Mouse (Mus musculus): ENCODE data around the gene Lrrc3c. TPM values are rescaled to one million over a fixed set of nuclear protein-coding genes. Genes with fewer than 3 reads are reported as not detected.

The Lrrc3c gene
- polyA plus RNA-seq, 1 experiment from 2014 or later, result not detected

DNA sequence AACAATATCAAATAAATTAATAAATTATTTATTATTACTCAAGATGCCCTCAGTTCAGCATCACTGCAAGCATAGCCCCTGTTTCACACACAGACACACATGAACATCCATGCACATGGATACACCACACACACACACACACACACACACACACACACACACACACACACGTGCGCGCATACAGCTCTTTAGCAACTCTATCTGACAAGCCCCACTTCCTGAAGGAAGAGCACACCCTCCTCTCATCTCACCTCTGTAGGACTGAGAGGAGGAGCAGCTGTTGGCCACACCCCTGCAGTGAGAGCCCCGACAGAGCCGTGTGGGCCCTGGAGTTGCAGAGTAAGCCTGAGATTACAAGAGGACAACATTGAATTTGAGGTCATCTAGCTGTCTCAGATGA, 42.0 kb downstream of the Lrrc3c start:
- Histone ChIP-seq H3K36me3 (no peaks in the 10 kb centered on the region), H3K27me3 (replicated peaks) (peaks cover 24% of the 10 kb centered on the region; the same call in 1 of the 2 replicates), H3K9me3 (replicated peaks) (no peaks in the 10 kb centered on the region), H3K4me2 (no peak overlapping the region), H3K4me1 (no peaks in the 10 kb centered on the region), H3K4me3 (no peak overlapping the region), H3K9ac (no peak overlapping the region), H3K27ac (no peak overlapping the region)
- WGBS (ENCODE audit: insufficient replicate concordance), result 33% methylated on average over 5 of the region's 5 CpGs
- ATAC-seq, result no peak

- H3K4me3 ChIP-seq, result no peak overlapping the region
- ATAC-seq, result no peak
- H3K27me3 ChIP-seq (replicated peaks), result peaks cover 44% of the 10 kb centered on the region
- H3K4me2 ChIP-seq, result no peak overlapping the region
- no peaks in the 10 kb centered on the region for H3K9me3 ChIP-seq (replicated peaks)
- H3K27ac ChIP-seq, result no peak overlapping the region
- no peak overlapping the region for H3K9ac ChIP-seq
- 60% methylated on average over 3 of the region's 3 CpGs for WGBS (ENCODE audit: insufficient replicate concordance)
- H3K36me3 ChIP-seq, result no peaks in the 10 kb centered on the region
- no peaks in the 10 kb centered on the region for H3K4me1 ChIP-seq
Measured at GRCm38 (mm10) chr11:98644757-98645156, 46.7 kb downstream of the Lrrc3c start.

GRCm38 (mm10) chr11:98645946-98646345, 47.9 kb downstream of the Lrrc3c start:
- 51% methylated on average over 2 of the region's 2 CpGs for WGBS (ENCODE audit: insufficient replicate concordance)
- Histone ChIP-seq H3K27me3 (replicated peaks) (peaks cover 45% of the 10 kb centered on the region), H3K9ac (no peak overlapping the region), H3K4me3 (no peak overlapping the region), H3K9me3 (replicated peaks) (no peaks in the 10 kb centered on the region), H3K36me3 (no peaks in the 10 kb centered on the region), H3K4me2 (no peak overlapping the region), H3K27ac (no peak overlapping the region), H3K4me1 (no peaks in the 10 kb centered on the region)
- ATAC-seq, result no peak

DNA sequence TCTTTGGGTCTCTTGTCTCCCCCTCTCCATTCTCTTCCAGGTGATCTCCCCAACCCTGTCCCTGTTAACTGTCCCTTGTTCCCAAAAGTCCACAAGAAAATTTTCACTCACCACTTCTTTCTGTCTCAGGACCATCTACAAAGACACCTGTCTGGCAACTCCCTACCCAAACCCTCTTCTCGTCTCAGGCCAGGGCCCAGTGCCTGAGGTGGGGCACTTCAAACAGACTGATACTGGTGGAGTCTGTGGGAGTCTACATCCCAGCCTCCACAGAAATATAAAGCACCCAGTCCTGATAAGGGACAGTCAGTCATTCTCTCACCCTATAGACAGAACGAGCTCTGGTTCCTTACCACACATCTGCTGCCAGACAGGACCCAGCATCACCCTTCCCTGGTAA, 48.4 kb downstream of the Lrrc3c start, which contains the start of gene Gsdma2:
Gene Gsdma2 (plus strand): TSS at position 301 of the 400 bp plus-strand sequence.
- H3K4me2 ChIP-seq, result no peak within 1 kb of the TSS
- no peaks in the 10 kb centered on the region for H3K9me3 ChIP-seq (replicated peaks)
- H3K27ac ChIP-seq, result no peak within 1 kb of the TSS
- WGBS (ENCODE audit: insufficient replicate concordance), result 27% methylated on average over 2 of the region's 2 CpGs
- no peak within 1 kb of the TSS for H3K4me3 ChIP-seq
- no peaks in the 10 kb centered on the region for H3K36me3 ChIP-seq
- no peaks in the 10 kb centered on the region for H3K4me1 ChIP-seq
- ATAC-seq, result no peak
- H3K27me3 ChIP-seq (replicated peaks), result peaks cover 40% of the 10 kb centered on the region
- no peak within 1 kb of the TSS for H3K9ac ChIP-seq

Other genes starting within 250 kb of the Lrrc3c start
- 0.10 TPM in 1 of 2 replicates, not detected in the other for gene Ppp1r1b, start 249.9 kb upstream of the Lrrc3c start, polyA plus RNA-seq (2016; fragmentation: Nextera tagmentation; extraction: Ambion mirVana)
- gene Stard3, start 239.9 kb upstream of the Lrrc3c start, polyA plus RNA-seq (2016; fragmentation: Nextera tagmentation; extraction: Ambion mirVana), result 18.0 and 18.9 TPM in 2 replicates
- not detected in 2 replicates for gene Tcap, start 214.5 kb upstream of the Lrrc3c start, polyA plus RNA-seq (2016; fragmentation: Nextera tagmentation; extraction: Ambion mirVana)
- gene Pnmt, start 211.8 kb upstream of the Lrrc3c start, polyA plus RNA-seq (2016; fragmentation: Nextera tagmentation; extraction: Ambion mirVana), result 0.23 TPM in 1 of 2 replicates, not detected in the other
- gene Pgap3, start 197.8 kb upstream of the Lrrc3c start, polyA plus RNA-seq (2016; fragmentation: Nextera tagmentation; extraction: Ambion mirVana), result 3.5 and 3.8 TPM in 2 replicates
- 5.5 and 5.6 TPM in 2 replicates for gene Erbb2, start 185.8 kb upstream of the Lrrc3c start, polyA plus RNA-seq (2016; fragmentation: Nextera tagmentation; extraction: Ambion mirVana)
- 64.8 and 67.4 TPM in 2 replicates for gene Mien1, start 159.3 kb upstream of the Lrrc3c start, polyA plus RNA-seq (2016; fragmentation: Nextera tagmentation; extraction: Ambion mirVana)
- 20.1 and 22.0 TPM in 2 replicates for gene Grb7, start 151.9 kb upstream of the Lrrc3c start, polyA plus RNA-seq (2016; fragmentation: Nextera tagmentation; extraction: Ambion mirVana)
- 0.07 and 0.12 TPM in 2 replicates for gene Ikzf3, start 52.3 kb upstream of the Lrrc3c start, polyA plus RNA-seq (2016; fragmentation: Nextera tagmentation; extraction: Ambion mirVana)
- gene Zpbp2, start 47.2 kb upstream of the Lrrc3c start, polyA plus RNA-seq (2016; fragmentation: Nextera tagmentation; extraction: Ambion mirVana), result 0.46 and 0.55 TPM in 2 replicates
- gene Ormdl3, start 10.9 kb upstream of the Lrrc3c start, polyA plus RNA-seq (2016; fragmentation: Nextera tagmentation; extraction: Ambion mirVana), result 44.2 and 44.3 TPM in 2 replicates
- gene Gm12355, start 27.4 kb downstream of the Lrrc3c start, polyA plus RNA-seq (2016; fragmentation: Nextera tagmentation; extraction: Ambion mirVana), result 0.87 and 0.96 TPM in 2 replicates
- gene Gsdma3, start 28.1 kb downstream of the Lrrc3c start, polyA plus RNA-seq (2016; fragmentation: Nextera tagmentation; extraction: Ambion mirVana), result not detected in 2 replicates
- not detected in 2 replicates for gene Gsdma2, start 48.5 kb downstream of the Lrrc3c start, polyA plus RNA-seq (2016; fragmentation: Nextera tagmentation; extraction: Ambion mirVana)
- not detected in 2 replicates for gene Gsdma, start 66.1 kb downstream of the Lrrc3c start, polyA plus RNA-seq (2016; fragmentation: Nextera tagmentation; extraction: Ambion mirVana)
- 201 and 202 TPM in 2 replicates for gene Psmd3, start 84.3 kb downstream of the Lrrc3c start, polyA plus RNA-seq (2016; fragmentation: Nextera tagmentation; extraction: Ambion mirVana)
- not detected in 2 replicates for gene Csf3, start 103.0 kb downstream of the Lrrc3c start, polyA plus RNA-seq (2016; fragmentation: Nextera tagmentation; extraction: Ambion mirVana)
- 42.0 and 43.7 TPM in 2 replicates for gene Med24, start 131.1 kb downstream of the Lrrc3c start, polyA plus RNA-seq (2016; fragmentation: Nextera tagmentation; extraction: Ambion mirVana)
- 13.0 and 13.3 TPM in 2 replicates for gene Thra, start 142.3 kb downstream of the Lrrc3c start, polyA plus RNA-seq (2016; fragmentation: Nextera tagmentation; extraction: Ambion mirVana)
- gene Nr1d1, start 177.0 kb downstream of the Lrrc3c start, polyA plus RNA-seq (2016; fragmentation: Nextera tagmentation; extraction: Ambion mirVana), result 1.3 and 1.4 TPM in 2 replicates
- 11.5 and 11.7 TPM in 2 replicates for gene Msl1, start 197.2 kb downstream of the Lrrc3c start, polyA plus RNA-seq (2016; fragmentation: Nextera tagmentation; extraction: Ambion mirVana)
- 26.4 and 29.7 TPM in 2 replicates for gene Casc3, start 206.6 kb downstream of the Lrrc3c start, polyA plus RNA-seq (2016; fragmentation: Nextera tagmentation; extraction: Ambion mirVana)
- gene Rapgefl1, start 238.5 kb downstream of the Lrrc3c start, polyA plus RNA-seq (2016; fragmentation: Nextera tagmentation; extraction: Ambion mirVana), result 0.21 and 0.24 TPM in 2 replicates

Measured in liver, embryonic 12.5 days (tissue).